Mouse (Mus musculus): ENCODE results near the gene Srrm3. TPM values are rescaled to one million over a fixed set of nuclear protein-coding genes. Genes with fewer than 3 reads are reported as not detected.

The Srrm3 gene
- polyA plus RNA-seq, 2 experiments = 0.12 to 0.55 TPM

GRCm38 (mm10) chr5:135888405-135889215 lies 81.9 kb downstream of the Srrm3 start:
- Histone ChIP-seq H3K4me3 (replicated peaks; ENCODE audit: low read length) (peak overlapping the region; percentile 34), H3K4me1 (ENCODE audit: control insufficient read depth, insufficient read depth, low read length) (peaks cover 11% of the 10 kb centered on the region; the same call in 1 of the 2 replicates), H3K9me3 (ENCODE audit: control insufficient read depth, low read length) (no peaks in the 10 kb centered on the region), H3K36me3 (ENCODE audit: control insufficient read depth, insufficient read depth, low read length) (no peaks in the 10 kb centered on the region), H3K27me3 (ENCODE audit: control insufficient read depth, insufficient read depth, low read length) (peaks cover 28% of the 10 kb centered on the region; the same call in 1 of the 2 replicates), H3K27ac (replicated peaks; ENCODE audit: low read depth, low read length) (no peak overlapping the region), H3K9ac (ENCODE audit: low read depth, low read length, severe bottlenecking) (peak overlapping the region; percentile 34), H3K4me2 (replicated peaks; ENCODE audit: low read depth, low read length, severe bottlenecking) (peak overlapping the region; percentile 42)
- no peak for TF ChIP-seq POLR2A (IDR thresholded peaks at IDR 0.05; ENCODE audit: borderline replicate concordance, extremely low read depth, insufficient read depth, insufficient read length)
- DNase-seq (ENCODE audit: low spot score) (no peak), ATAC-seq (ENCODE audit: low FRiP score, low read depth) (no peak; the same call in 1 of the 2 replicates)
- 3% methylated on average over 30 of the region's 30 CpGs for WGBS

GRCm38 (mm10) chr5:135890323-135890722 lies 83.6 kb downstream of the Srrm3 start:
- Histone ChIP-seq H3K9me3 (ENCODE audit: control insufficient read depth, low read length) (no peaks in the 10 kb centered on the region), H3K9ac (ENCODE audit: low read depth, low read length, severe bottlenecking) (no peak overlapping the region), H3K36me3 (ENCODE audit: control insufficient read depth, insufficient read depth, low read length) (no peaks in the 10 kb centered on the region), H3K4me3 (replicated peaks; ENCODE audit: low read length) (no peak overlapping the region), H3K4me2 (replicated peaks; ENCODE audit: low read depth, low read length, severe bottlenecking) (no peak overlapping the region), H3K4me1 (ENCODE audit: control insufficient read depth, insufficient read depth, low read length) (peaks cover 11% of the 10 kb centered on the region; the same call in 1 of the 2 replicates), H3K27ac (replicated peaks; ENCODE audit: low read depth, low read length) (no peak overlapping the region), H3K27me3 (ENCODE audit: control insufficient read depth, insufficient read depth, low read length) (peaks cover 28% of the 10 kb centered on the region; the same call in 1 of the 2 replicates)
- whole genome bisulfite sequencing = 41% methylated on average over 4 of the region's 4 CpGs
- ATAC-seq (ENCODE audit: low FRiP score, low read depth) = no peak
- DNase-seq (ENCODE audit: low spot score) = no peak
- no peak for TF ChIP-seq POLR2A (IDR thresholded peaks at IDR 0.05; ENCODE audit: borderline replicate concordance, extremely low read depth, insufficient read depth, insufficient read length)

GRCm38 (mm10) chr5:135890920-135891319 lies 84.2 kb downstream of the Srrm3 start:
- H3K9me3 ChIP-seq (ENCODE audit: control insufficient read depth, low read length) = no peaks in the 10 kb centered on the region
- H3K4me1 ChIP-seq (ENCODE audit: control insufficient read depth, insufficient read depth, low read length) = peaks cover 11% of the 10 kb centered on the region; the same call in 1 of the 2 replicates
- H3K9ac ChIP-seq (ENCODE audit: low read depth, low read length, severe bottlenecking) = no peak overlapping the region
- DNase-seq (ENCODE audit: low spot score) = no peak
- 63% methylated on average over 3 of the region's 3 CpGs for WGBS
- H3K4me3 ChIP-seq (replicated peaks; ENCODE audit: low read length) = no peak overlapping the region
- H3K4me2 ChIP-seq (replicated peaks; ENCODE audit: low read depth, low read length, severe bottlenecking) = no peak overlapping the region
- H3K27me3 ChIP-seq (ENCODE audit: control insufficient read depth, insufficient read depth, low read length) = peaks cover 28% of the 10 kb centered on the region; the same call in 1 of the 2 replicates
- TF ChIP-seq POLR2A (IDR thresholded peaks at IDR 0.05; ENCODE audit: borderline replicate concordance, extremely low read depth, insufficient read depth, insufficient read length) = no peak
- ATAC-seq (ENCODE audit: low FRiP score, low read depth) = no peak
- H3K27ac ChIP-seq (replicated peaks; ENCODE audit: low read depth, low read length) = no peak overlapping the region
- H3K36me3 ChIP-seq (ENCODE audit: control insufficient read depth, insufficient read depth, low read length) = no peaks in the 10 kb centered on the region

- H3K4me3 ChIP-seq (replicated peaks; ENCODE audit: low read length) = no peak overlapping the region
- no peak overlapping the region; the same call in 1 of the 2 replicates for H3K27ac ChIP-seq (replicated peaks; ENCODE audit: low read depth, low read length)
- peaks cover 7% of the 10 kb centered on the region; the same call in 1 of the 2 replicates for H3K4me1 ChIP-seq (ENCODE audit: control insufficient read depth, insufficient read depth, low read length)
- whole genome bisulfite sequencing = 42% methylated on average over 9 of the region's 9 CpGs
- no peak for DNase-seq (ENCODE audit: low spot score)
- no peak overlapping the region; the same call in 1 of the 2 replicates for H3K9ac ChIP-seq (ENCODE audit: low read depth, low read length, severe bottlenecking)
- H3K9me3 ChIP-seq (ENCODE audit: control insufficient read depth, low read length) = no peaks in the 10 kb centered on the region
- no peak overlapping the region for H3K4me2 ChIP-seq (replicated peaks; ENCODE audit: low read depth, low read length, severe bottlenecking)
- peaks cover 22% of the 10 kb centered on the region; the same call in 1 of the 2 replicates for H3K27me3 ChIP-seq (ENCODE audit: control insufficient read depth, insufficient read depth, low read length)
- no peaks in the 10 kb centered on the region for H3K36me3 ChIP-seq (ENCODE audit: control insufficient read depth, insufficient read depth, low read length)
- no peak for TF ChIP-seq POLR2A (IDR thresholded peaks at IDR 0.05; ENCODE audit: borderline replicate concordance, extremely low read depth, insufficient read depth, insufficient read length)
- no peak for ATAC-seq (ENCODE audit: low FRiP score, low read depth)
These were observed 86.1 kb downstream of the Srrm3 start for GRCm38 (mm10) chr5:135892589-135893351.

GRCm38 (mm10) chr5:135894958-135895357 lies 88.3 kb downstream of the Srrm3 start:
- Histone ChIP-seq H3K4me1 (ENCODE audit: control insufficient read depth, insufficient read depth, low read length) (no peaks in the 10 kb centered on the region; the same call in 1 of the 2 replicates), H3K27me3 (ENCODE audit: control insufficient read depth, insufficient read depth, low read length) (peaks cover 7% of the 10 kb centered on the region; the same call in 1 of the 2 replicates), H3K27ac (replicated peaks; ENCODE audit: low read depth, low read length) (no peak overlapping the region), H3K36me3 (ENCODE audit: control insufficient read depth, insufficient read depth, low read length) (no peaks in the 10 kb centered on the region), H3K9me3 (ENCODE audit: control insufficient read depth, low read length) (no peaks in the 10 kb centered on the region), H3K9ac (ENCODE audit: low read depth, low read length, severe bottlenecking) (no peak overlapping the region), H3K4me3 (replicated peaks; ENCODE audit: low read length) (no peak overlapping the region), H3K4me2 (replicated peaks; ENCODE audit: low read depth, low read length, severe bottlenecking) (no peak overlapping the region)
- DNase-seq (ENCODE audit: low spot score) (no peak), ATAC-seq (ENCODE audit: low FRiP score, low read depth) (no peak)
- 88% methylated on average over 6 of the region's 6 CpGs for WGBS
- no peak for TF ChIP-seq POLR2A (IDR thresholded peaks at IDR 0.05; ENCODE audit: borderline replicate concordance, extremely low read depth, insufficient read depth, insufficient read length)
